Mouse (Mus musculus) liver, embryonic 14.5 days (tissue): ENCODE data around the gene Iah1.

Experiments
- CTCF ChIP-seq: IDR thresholded peaks from 2 replicates; pipeline ENCODE4 v1.5.1; 2016; ENCODE audit warnings: antibody characterized with exemption, low read depth, control low read depth
- EP300 ChIP-seq: IDR thresholded peaks from 2 replicates; pipeline ENCODE4 v1.6.1; 2016; ENCODE audit warnings: antibody characterized with exemption, low read depth

DNA sequence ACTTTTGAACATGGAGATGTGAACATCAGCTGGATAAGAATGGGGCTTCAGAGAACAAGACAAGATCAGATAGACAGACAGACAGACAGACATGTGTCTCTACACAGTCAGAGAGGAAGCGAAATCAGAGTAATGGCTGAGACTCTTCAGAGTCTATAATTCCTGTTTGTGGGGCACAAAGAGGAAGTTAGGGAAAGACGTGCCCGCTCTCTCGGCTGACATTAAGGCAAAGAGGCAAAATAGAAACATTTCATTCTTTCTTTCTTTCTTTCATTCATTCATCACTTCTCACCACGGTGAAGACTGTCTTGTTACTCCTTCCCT, 52.9 kb downstream of the Iah1 start:
- no peak for TF ChIP-seq CTCF
- no peak for TF ChIP-seq EP300
